Mouse (Mus musculus): ENCODE results near the gene Cxcl10. TPM values are rescaled to one million over a fixed set of nuclear protein-coding genes. Genes with fewer than 3 reads are reported as not detected.

The Cxcl10 gene
- total and polyA plus RNA-seq, 2 experiments: 1.5 to 13.2 TPM

DNA sequence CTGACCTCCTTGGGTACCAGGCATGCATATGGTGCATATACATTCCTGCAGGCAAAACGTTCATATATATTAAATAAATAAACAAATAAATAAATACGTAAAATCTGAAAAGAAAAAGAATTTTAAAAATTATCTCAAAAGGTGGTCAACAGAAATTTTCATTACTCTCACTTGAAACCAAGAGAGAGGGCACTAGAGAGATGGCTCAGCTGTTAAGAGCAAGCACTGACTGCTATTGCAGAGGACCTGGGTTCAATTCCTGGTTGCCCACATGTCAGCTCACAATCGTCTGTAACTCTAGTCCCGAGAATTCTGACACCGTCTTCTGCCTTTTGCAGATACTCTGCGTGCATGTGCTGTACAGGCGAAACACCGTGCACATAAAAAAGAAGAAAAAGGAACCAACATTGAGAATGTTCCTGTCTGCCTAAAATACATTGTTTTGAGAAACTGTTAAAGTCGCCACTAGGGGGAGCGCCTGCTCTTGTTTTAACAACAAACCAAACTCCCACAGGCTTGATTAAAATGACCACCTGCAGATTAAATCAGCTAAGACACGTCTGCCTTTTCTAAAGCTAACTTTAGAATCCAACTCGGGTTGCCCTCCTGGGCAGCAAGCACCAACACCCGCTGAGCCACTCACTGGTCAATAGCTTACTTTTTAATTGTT, 36.5 kb downstream of the Cxcl10 start:
- Histone ChIP-seq H3K27ac (replicated peaks; ENCODE audit: insufficient read depth, low read depth, low read length) (no peak overlapping the region), H3K4me1 (ENCODE audit: control insufficient read depth, insufficient read depth, low read length) (peaks cover 9% of the 10 kb centered on the region; the same call in 1 of the 2 replicates), H3K36me3 (ENCODE audit: control insufficient read depth, insufficient read depth, low read length) (no peaks in the 10 kb centered on the region), H3K27me3 (ENCODE audit: control insufficient read depth, insufficient read depth, low read length) (no peaks in the 10 kb centered on the region), H3K9ac (ENCODE audit: low read depth, low read length) (no peak overlapping the region), H3K79me2 (ENCODE audit: control insufficient read depth, insufficient read depth, low read length) (peaks cover 11% of the 10 kb centered on the region; the same call in 1 of the 2 replicates), H3K4me3 (ENCODE audit: insufficient read depth, low read depth, low read length) (no peak overlapping the region)
- WGBS: 11% methylated on average over 13 of the region's 13 CpGs
- peak; percentile 74 for DNase-seq (ENCODE audit: extremely low read depth, low read depth, low spot score)
- TF ChIP-seq CTCF (IDR thresholded peaks at IDR 0.05; ENCODE audit: low read depth, low read length): peak; percentile 15; the same call in 1 of the 2 replicates
- TF ChIP-seq POLR2A (IDR thresholded peaks at IDR 0.05; ENCODE audit: extremely low read depth, insufficient read depth, low read length): no peak

DNA sequence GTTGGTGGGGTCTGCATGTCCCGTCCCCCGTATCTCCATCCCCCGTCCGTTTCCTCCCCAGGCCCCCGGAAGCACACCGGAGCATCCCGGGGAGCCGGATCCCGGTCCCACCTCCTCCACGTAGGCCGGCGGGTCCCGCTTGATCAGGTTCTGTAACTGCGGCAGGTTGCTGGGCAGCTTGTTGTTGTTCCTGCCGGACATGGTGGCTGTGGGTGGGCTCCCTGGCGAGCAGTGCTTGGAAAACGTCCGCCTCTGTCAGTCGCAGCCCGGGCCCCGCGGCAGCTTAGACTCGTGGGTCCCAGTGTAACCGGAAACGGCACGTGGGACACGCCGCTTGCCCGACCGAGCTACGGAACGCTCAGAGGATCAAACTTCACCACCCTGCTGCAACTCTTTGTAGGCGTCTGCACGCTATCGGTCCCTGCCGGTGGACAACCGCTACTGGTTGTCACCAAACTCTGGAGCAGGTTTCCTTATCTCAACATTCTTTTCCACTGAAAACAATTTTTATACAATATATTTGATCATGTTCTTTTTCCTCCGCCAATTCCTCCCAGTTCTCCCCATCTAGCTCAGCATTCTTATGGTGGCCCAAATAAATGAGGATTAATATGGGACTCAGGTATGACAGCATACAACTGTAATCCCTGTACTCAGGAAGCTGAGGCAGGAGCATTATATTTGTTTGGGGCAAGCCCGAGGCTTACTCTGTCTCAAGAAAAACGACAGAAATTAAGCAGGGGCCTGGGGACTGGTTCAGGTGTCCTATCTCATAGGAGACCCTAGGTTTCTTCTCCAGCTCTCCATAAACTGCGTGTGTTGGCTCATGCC, 38.8 kb downstream of the Cxcl10 start, which contains the start of gene Sdad1:
Gene Sdad1, minus strand, starts transcription at position 799 of the 831 bp plus-strand sequence.
- H3K79me2 ChIP-seq (ENCODE audit: control insufficient read depth, insufficient read depth, low read length): peaks cover 11% of the 10 kb centered on the region; the same call in 1 of the 2 replicates
- no peak within 1 kb of the TSS for H3K27ac ChIP-seq (replicated peaks; ENCODE audit: insufficient read depth, low read depth, low read length)
- DNase-seq (ENCODE audit: extremely low read depth, low read depth, low spot score): peak; percentile 89
- peak within 1 kb of the TSS; percentile 94 for H3K4me3 ChIP-seq (ENCODE audit: insufficient read depth, low read depth, low read length)
- TF ChIP-seq CTCF (IDR thresholded peaks at IDR 0.05; ENCODE audit: low read depth, low read length): peak; percentile 83
- 0 out of 2 replicates have a peak, but pooled peaks have one; percentile 35 for TF ChIP-seq POLR2A (IDR thresholded peaks at IDR 0.05; ENCODE audit: extremely low read depth, insufficient read depth, low read length)
- H3K9ac ChIP-seq (ENCODE audit: low read depth, low read length): peak within 1 kb of the TSS; percentile 79
- H3K36me3 ChIP-seq (ENCODE audit: control insufficient read depth, insufficient read depth, low read length): no peaks in the 10 kb centered on the region
- 3% methylated on average over 41 of the region's 41 CpGs for WGBS
- no peaks in the 10 kb centered on the region for H3K27me3 ChIP-seq (ENCODE audit: control insufficient read depth, insufficient read depth, low read length)
- H3K4me1 ChIP-seq (ENCODE audit: control insufficient read depth, insufficient read depth, low read length): peaks cover 9% of the 10 kb centered on the region; the same call in 1 of the 2 replicates

DNA sequence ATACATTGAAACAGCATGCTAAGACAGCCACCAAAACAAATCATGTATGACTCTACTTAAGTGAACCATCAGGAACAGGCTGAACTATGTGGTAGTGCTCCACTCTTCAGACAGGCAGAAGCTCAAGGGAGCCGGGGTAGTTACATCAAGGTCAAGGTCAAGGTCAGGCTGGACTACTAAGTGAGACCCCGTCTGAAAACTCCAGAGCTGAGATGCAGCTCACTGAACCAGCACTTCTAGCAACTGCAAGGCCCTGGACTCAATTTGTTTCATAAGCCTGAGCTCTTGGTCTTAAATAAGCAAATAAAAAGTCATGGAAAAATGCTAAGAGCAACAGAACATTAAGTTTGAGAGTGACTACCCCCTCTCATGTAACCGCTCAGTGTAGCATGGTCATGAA, 44.4 kb downstream of the Cxcl10 start:
- DNase-seq (ENCODE audit: extremely low read depth, low read depth, low spot score): no peak
- Histone ChIP-seq H3K27me3 (ENCODE audit: control insufficient read depth, insufficient read depth, low read length) (no peaks in the 10 kb centered on the region), H3K27ac (replicated peaks; ENCODE audit: insufficient read depth, low read depth, low read length) (no peak overlapping the region), H3K4me1 (ENCODE audit: control insufficient read depth, insufficient read depth, low read length) (peaks cover 6% of the 10 kb centered on the region; the same call in 1 of the 2 replicates), H3K9ac (ENCODE audit: low read depth, low read length) (no peak overlapping the region), H3K36me3 (ENCODE audit: control insufficient read depth, insufficient read depth, low read length) (peaks cover 33% of the 10 kb centered on the region; the same call in 1 of the 2 replicates), H3K4me3 (ENCODE audit: insufficient read depth, low read depth, low read length) (no peak overlapping the region), H3K79me2 (ENCODE audit: control insufficient read depth, insufficient read depth, low read length) (peaks cover 7% of the 10 kb centered on the region; the same call in 1 of the 2 replicates)
- no peak for TF ChIP-seq CTCF (IDR thresholded peaks at IDR 0.05; ENCODE audit: low read depth, low read length)
- no peak for TF ChIP-seq POLR2A (IDR thresholded peaks at IDR 0.05; ENCODE audit: extremely low read depth, insufficient read depth, low read length)
- 84% methylated on average over 3 of the region's 3 CpGs for WGBS

DNA sequence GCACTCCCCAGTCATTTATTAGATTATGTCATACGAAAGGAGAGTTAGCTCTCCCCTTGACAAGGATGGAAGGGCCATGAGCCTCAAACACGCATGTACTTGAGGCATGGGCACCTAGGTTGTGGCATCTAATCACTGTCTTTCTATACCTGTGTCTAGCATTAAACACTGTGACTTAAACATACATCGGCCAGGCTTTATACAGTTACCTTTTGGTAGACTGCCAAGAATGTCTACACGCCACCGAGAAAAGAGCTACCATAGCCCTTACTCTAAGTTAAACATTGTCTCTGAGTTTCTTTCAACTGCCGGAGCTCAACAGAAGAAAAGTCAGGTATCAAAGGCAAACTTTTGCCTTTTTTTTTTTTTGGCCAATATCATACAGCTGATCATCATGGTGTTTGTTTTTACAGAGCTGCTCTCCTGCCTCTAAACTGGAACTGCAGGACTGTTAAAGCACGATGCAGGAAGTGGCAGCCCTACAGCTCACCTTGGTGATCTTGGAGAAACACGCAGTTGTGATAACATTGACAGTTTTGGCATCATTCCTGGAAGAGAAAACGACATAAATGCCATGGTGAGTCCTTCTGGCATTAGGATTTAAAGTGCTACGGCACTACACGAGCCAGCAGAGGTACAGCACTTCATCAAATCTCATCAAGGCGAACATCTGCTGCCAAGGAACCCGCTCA, 46.4 kb downstream of the Cxcl10 start:
- no peaks in the 10 kb centered on the region for H3K27me3 ChIP-seq (ENCODE audit: control insufficient read depth, insufficient read depth, low read length)
- H3K36me3 ChIP-seq (ENCODE audit: control insufficient read depth, insufficient read depth, low read length): peaks cover 38% of the 10 kb centered on the region; the same call in 1 of the 2 replicates
- H3K9ac ChIP-seq (ENCODE audit: low read depth, low read length): no peak overlapping the region
- no peaks in the 10 kb centered on the region for H3K4me1 ChIP-seq (ENCODE audit: control insufficient read depth, insufficient read depth, low read length)
- TF ChIP-seq CTCF (IDR thresholded peaks at IDR 0.05; ENCODE audit: low read depth, low read length) (no peak), POLR2A (IDR thresholded peaks at IDR 0.05; ENCODE audit: extremely low read depth, insufficient read depth, low read length) (no peak)
- H3K27ac ChIP-seq (replicated peaks; ENCODE audit: insufficient read depth, low read depth, low read length): no peak overlapping the region
- DNase-seq (ENCODE audit: extremely low read depth, low read depth, low spot score): no peak
- H3K79me2 ChIP-seq (ENCODE audit: control insufficient read depth, insufficient read depth, low read length): no peaks in the 10 kb centered on the region
- no peak overlapping the region for H3K4me3 ChIP-seq (ENCODE audit: insufficient read depth, low read depth, low read length)
- 79% methylated on average over 13 of the region's 13 CpGs for WGBS

Other genes with a start within 250 kb of the Cxcl10 start
- 44.7 and 46.6 TPM in 2 replicates for gene Uso1, start 211.0 kb downstream of the Cxcl10 start, total RNA-seq (2014; rRNA removed)
- 20.4 and 22.2 TPM in 2 replicates for gene Uso1, start 211.0 kb downstream of the Cxcl10 start, polyA plus RNA-seq (2012; rRNA removed)
- gene U90926, start 133.5 kb downstream of the Cxcl10 start, total RNA-seq (2014; rRNA removed): not detected in 2 replicates
- gene U90926, start 133.5 kb downstream of the Cxcl10 start, polyA plus RNA-seq (2012; rRNA removed): not detected in 2 replicates
- 0.13 TPM in 1 of 2 replicates, not detected in the other for gene Ppef2, start 92.6 kb downstream of the Cxcl10 start, total RNA-seq (2014; rRNA removed)
- gene Ppef2, start 92.6 kb downstream of the Cxcl10 start, polyA plus RNA-seq (2012; rRNA removed): 0.27 TPM in 1 of 2 replicates, not detected in the other
- gene Naaa, start 70.7 kb downstream of the Cxcl10 start, total RNA-seq (2014; rRNA removed): 4.4 and 5.0 TPM in 2 replicates
- 4.8 and 5.2 TPM in 2 replicates for gene Naaa, start 70.7 kb downstream of the Cxcl10 start, polyA plus RNA-seq (2012; rRNA removed)
- 5.6 and 5.7 TPM in 2 replicates for gene Sdad1, start 38.4 kb downstream of the Cxcl10 start, total RNA-seq (2014; rRNA removed)
- gene Sdad1, start 38.4 kb downstream of the Cxcl10 start, polyA plus RNA-seq (2012; rRNA removed): 3.8 and 6.3 TPM in 2 replicates
- 5.3 and 11.9 TPM in 2 replicates for gene Cxcl9, start 20.8 kb downstream of the Cxcl10 start, total RNA-seq (2014; rRNA removed)
- gene Cxcl9, start 20.8 kb downstream of the Cxcl10 start, polyA plus RNA-seq (2012; rRNA removed): 28.2 and 28.8 TPM in 2 replicates
- 8.5 and 8.6 TPM in 2 replicates for gene Art3, start 17.1 kb downstream of the Cxcl10 start, total RNA-seq (2014; rRNA removed)
- 1.7 and 1.8 TPM in 2 replicates for gene Art3, start 17.1 kb downstream of the Cxcl10 start, polyA plus RNA-seq (2012; rRNA removed)
- gene Nup54, start 86.3 kb upstream of the Cxcl10 start, total RNA-seq (2014; rRNA removed): 20.0 and 21.9 TPM in 2 replicates
- gene Nup54, start 86.3 kb upstream of the Cxcl10 start, polyA plus RNA-seq (2012; rRNA removed): 13.4 and 13.7 TPM in 2 replicates
- 112 and 122 TPM in 2 replicates for gene Scarb2, start 157.9 kb upstream of the Cxcl10 start, total RNA-seq (2014; rRNA removed)
- gene Scarb2, start 157.9 kb upstream of the Cxcl10 start, polyA plus RNA-seq (2012; rRNA removed): 28.5 and 32.4 TPM in 2 replicates
- 30.3 and 36.6 TPM in 2 replicates for gene Fam47e, start 206.2 kb upstream of the Cxcl10 start, total RNA-seq (2014; rRNA removed)
- 9.5 and 9.8 TPM in 2 replicates for gene Fam47e, start 206.2 kb upstream of the Cxcl10 start, polyA plus RNA-seq (2012; rRNA removed)